Mouse (Mus musculus) yolk sac, embryonic 10.5 days (tissue): ENCODE measurements around the gene Cd9.
"Not testable (repeated sequence)": the region's sequence is repeated elsewhere in the genome, so short reads cannot be mapped to it uniquely, and the experiment has no call there.

Experiments used
- DNase-seq: peaks from one replicate; pipeline ENCODE4 v3.0.0-alpha.2; 2017; ENCODE audit warnings: low spot score

Gene Cd9

GRCm38 (mm10) chr6:125503186-125503802 is 8.7 kb upstream of the Cd9 start:
- DNase-seq: no peak

DNA sequence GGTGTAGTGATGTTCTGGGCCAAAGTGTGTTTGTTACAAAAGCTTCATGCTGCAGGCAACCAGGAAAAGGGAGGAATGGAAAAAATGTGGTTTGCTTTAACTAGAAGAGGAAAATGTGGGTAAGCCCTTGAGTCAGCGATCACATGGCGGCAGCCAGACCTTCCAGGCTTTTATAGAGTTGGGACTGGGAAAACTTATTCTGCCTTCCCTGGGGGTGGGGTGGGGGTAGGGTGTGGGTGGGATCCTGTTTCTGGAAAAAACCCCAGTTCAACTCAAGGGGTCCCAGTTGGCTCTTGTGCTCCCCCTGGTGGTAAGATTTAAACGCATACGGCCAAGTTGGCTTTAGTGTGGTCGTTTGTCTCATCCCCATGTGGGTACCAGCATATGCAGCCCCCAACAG is 3.5 kb upstream of the Cd9 start:
- DNase-seq: no peak

- DNase-seq: no peak
Measured at GRCm38 (mm10) chr6:125496417-125496816, 1.8 kb upstream of the Cd9 start.

GRCm38 (mm10) chr6:125495361-125495760 is 770 bp upstream of the Cd9 start:
- DNase-seq: no peak

DNA sequence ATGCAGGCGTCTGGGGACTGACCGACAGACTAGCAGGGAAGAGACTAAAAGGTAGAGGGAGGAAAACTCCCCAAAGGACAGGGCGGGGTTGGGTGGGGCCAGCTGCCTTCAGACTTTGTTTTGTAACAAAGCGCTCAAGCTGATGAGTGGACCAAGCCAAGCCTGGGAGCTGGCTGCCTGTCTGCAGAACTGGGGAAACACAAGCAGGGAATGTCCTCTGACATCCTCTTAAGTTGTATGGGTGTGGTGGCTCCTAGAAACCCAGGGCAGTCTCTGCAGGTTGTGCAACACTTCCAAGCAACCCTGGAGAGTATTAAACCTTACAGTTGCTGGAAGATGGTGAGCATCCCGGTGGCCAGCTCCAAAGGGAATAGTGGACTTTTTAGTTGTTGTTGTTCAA is 1.4 kb downstream of the Cd9 start:
- DNase-seq: no peak

GRCm38 (mm10) chr6:125492664-125493063 is 1.9 kb downstream of the Cd9 start:
- DNase-seq: no peak

GRCm38 (mm10) chr6:125492033-125492432 is 2.6 kb downstream of the Cd9 start:
- DNase-seq: no peak

DNA sequence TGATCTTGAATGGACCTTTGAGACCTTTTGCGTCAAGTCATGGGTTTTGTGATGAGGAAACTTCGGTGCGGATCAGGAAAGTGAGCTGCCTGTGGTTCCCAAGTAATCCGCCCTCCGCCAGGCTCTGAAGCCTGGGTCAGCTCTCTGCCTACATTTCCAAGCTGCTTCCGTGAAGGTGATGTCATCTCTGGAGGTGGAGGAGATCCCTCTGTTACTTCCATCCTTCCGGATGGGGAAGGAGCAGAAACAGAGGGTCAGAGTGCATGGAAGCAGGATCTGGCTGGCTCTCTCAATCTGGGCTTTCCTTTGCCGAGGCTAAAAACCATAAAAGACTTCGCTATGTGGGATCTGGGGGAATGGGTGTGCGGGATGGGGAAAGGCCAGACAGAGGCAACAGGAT is 3.2 kb downstream of the Cd9 start:
- DNase-seq: peak; percentile 83

GRCm38 (mm10) chr6:125489881-125490559 is 4.6 kb downstream of the Cd9 start:
- DNase-seq: no peak

DNA sequence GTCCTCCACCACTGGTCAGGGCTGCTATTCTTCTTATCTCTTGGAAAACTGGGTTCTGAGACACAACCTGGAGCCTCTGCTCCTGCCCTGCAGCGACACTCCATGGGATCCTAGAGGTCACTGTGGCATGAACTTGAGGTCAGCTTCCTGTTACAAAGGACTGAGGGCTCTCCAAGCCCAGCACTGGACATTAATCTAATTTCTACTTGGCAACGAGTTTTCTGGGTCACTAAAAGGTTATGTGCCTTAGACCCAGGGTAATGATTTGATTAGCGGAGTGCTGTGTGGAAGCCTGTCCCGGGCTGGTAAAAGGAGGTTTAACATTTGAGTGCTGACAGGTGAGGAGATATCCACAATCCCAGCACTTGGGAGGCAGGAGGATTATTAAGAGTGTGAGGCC is 9.0 kb downstream of the Cd9 start:
- DNase-seq: no peak

DNA sequence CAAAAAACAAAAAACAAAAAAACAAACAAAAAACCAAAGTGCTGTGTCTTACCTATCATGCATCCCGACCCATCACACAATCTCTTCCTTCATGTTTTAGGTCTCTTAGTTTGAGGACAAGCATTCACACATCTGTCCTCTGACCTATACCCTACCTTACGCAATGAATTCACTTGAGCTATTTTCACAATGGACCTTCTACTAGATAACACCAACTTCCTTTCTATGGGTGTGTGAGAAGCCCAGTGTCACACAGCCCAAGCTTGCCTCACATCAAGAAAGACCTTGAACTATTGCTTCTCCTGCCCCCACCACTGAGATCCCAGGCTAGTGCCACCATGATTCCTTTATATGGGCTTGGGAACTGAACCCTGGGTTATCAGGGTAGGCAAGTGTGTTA is 9.9 kb downstream of the Cd9 start:
- peak; percentile 51 for DNase-seq

DNA sequence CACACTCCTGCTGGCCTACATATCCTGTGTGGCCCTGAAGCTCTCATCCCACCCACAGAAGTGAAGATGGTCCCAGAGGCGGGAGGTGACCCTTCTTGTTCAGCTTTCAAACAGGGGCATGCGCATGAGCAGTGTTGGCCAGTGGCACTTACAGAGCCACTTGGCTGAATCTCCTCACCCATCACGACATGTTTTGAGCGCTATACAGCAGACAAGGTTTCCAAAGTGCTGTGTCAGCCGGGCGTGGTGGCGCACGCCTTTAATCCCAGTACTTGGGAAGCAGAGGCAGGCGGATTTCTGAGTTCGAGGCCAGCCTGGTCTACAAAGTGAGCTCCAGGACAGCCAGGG is 10.3 kb downstream of the Cd9 start:
- not testable (repeated sequence) for DNase-seq

DNA sequence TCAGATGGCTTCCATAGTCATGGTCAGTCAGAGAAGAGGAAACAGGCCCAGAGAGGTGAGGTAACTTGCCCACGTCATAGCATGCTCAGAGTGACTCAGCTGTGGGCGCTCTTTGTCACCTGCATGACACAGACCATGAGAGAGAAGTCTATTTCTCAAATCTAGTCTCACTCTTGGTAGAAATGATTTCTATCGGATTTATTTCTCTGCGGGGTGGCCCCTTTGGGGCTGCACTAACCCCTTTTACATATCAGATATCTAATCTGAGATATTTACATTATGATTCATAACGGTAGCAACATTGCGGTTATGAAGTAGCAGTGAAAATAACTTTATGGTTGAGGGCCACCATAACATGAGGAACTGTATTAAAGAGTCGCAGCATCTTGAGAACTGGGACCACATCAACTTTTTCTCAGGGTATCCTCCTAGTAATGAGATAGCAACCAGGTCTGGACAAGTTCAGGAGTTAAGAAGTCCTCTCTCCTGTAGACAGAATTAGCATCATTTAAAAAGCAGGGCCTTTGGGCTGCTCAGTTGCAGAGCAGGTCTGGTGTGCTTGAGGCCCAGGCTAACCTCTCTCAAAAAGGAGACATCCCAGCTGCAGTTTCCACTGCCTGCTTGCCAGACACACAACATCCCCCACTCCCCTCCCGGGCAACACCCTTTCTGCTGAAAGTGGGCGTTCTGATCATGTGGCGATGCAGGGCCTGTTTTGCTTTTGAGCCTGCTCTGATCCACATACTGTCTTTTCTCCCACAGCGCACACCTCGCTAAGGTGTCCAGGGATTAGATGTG is 10.9 kb downstream of the Cd9 start:
- DNase-seq: no peak

GRCm38 (mm10) chr6:125482427-125482831 is 12.2 kb downstream of the Cd9 start:
- DNase-seq: no peak

- DNase-seq: no peak
Measured at GRCm38 (mm10) chr6:125481667-125482390, 12.8 kb downstream of the Cd9 start.

- DNase-seq: no peak
Measured at GRCm38 (mm10) chr6:125480396-125481361, 13.9 kb downstream of the Cd9 start.

- no peak for DNase-seq
Measured at GRCm38 (mm10) chr6:125479359-125479758, 15.2 kb downstream of the Cd9 start.

DNA sequence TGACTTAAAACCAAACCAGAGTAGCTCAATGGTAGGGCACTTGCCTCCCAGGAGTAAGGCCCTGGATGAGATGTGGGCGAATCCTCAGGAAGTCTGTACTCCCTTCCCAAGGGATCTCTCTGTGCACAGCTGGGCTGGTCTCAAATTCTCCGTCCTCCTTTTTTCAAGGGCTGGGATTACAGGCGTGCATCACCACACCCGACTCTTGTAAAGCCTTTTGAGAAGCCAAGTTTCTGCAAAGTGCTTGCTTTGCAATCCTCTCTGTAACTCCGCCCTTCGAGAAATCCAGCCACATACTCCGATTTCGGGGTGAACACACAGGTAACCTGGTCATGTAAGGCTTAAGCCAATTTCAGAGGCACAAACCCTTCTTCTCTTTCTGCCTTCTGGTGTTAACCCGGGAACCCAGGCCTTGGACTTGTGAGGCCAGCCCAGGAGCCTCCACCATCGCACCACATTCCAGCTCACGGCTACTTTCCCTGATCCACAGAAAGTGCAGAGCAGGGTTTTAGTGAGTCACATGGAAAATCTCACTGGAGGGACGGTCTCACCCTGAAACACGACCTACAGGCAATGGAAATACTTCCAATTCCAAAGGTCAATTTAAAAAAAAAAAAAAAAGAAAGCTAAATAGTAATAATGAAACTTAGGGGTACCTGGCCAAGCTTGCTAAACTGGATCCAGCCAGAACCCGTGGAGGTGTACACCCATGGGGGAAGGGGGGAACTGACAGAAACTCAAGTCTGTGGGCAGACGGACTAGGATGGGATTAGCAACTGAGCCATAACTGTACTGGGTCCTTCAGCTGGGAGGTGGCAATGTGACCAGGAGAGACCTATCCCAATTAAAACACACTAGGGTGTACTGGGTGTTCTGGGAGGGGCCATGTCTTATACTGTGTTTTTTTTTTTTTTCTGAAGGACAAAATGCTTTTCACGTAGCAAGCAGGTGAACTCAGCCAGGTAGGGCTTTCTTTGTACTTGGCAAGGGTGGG is 16.2 kb downstream of the Cd9 start:
- peak; percentile 42 for DNase-seq

GRCm38 (mm10) chr6:125476826-125477589 is 17.6 kb downstream of the Cd9 start:
- DNase-seq: no peak
